Comparison of ENCODE assay signal across 8 mouse cellular contexts in the genomic region with DNA sequence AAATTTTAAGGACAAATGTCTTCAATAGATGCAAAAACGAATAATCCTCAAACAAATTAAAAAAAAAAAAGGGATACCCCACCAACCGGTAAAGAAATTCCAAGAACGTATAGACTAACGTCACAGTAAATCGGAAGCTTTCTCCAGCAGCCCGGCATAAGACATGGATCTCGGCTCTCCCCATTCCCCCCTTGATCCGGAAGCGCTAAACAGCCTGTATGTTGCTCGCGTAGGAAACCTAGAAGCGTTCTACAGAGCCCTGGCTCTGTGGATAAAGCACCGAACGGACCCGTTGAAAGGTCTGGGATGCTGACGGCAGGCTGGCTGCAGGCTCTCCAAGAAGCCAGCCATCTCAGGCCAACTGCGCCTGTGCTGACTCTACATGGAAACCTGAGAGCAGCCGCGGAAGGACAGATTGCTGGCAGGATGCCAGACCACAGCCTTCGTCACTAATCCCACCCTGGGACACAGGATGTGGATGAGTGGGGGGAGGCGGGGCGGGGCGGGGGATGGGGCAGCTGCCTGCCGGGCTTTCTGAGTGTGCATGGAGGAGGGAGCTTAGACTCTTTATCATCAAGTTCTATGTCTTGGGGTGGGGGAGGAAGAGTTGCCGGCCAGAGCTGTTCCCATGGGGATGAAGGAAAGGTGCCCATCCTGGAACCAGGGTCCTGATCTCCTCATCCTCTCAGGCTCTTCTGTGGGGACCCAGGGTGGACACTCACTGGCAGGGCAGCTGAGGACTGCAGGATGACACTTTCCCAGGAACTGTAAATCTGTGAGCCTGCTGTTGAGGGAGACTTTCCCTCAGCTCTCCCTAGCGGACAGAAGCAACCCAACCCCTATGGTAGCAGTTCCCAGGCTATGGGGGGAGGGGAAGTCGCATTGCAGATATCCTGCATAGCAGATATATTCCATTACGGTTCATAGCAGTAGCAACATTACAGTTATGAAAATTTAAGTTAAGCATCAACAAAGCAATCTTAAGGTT. TPM values are rescaled to one million over a fixed set of nuclear protein-coding genes. Genes with fewer than 3 reads are reported as not detected.
DNase-seq lines count a peak whose midpoint lies in the region; ATAC-seq and TF ChIP-seq lines count a peak whose summit lies in the region.

No protein-coding gene starts in this region.

- H3K27me3 ChIP-seq in intestine, embryonic 14.5 days (replicated peaks; ENCODE audit: control insufficient read depth, insufficient read depth, low read length) = no peaks in the 10 kb centered on the region
- no peaks in the 10 kb centered on the region for H3K27me3 ChIP-seq in limb, embryonic 14.5 days (ENCODE audit: control insufficient read depth, insufficient read depth, low read length)
- no peaks in the 10 kb centered on the region for H3K27me3 ChIP-seq in midbrain, embryonic 16.5 days (ENCODE audit: control insufficient read depth, insufficient read depth, low read depth, low read length)
- H3K27me3 ChIP-seq in stomach, postnatal 0 days (ENCODE audit: control insufficient read depth, insufficient read depth, low read length) = no peaks in the 10 kb centered on the region

- peak overlapping the region; percentile 37 for H3K9ac ChIP-seq in intestine, embryonic 14.5 days (ENCODE audit: low read length)
- H3K9ac ChIP-seq in limb, embryonic 14.5 days (ENCODE audit: low read depth, low read length, severe bottlenecking) = peak overlapping the region; percentile 58
- peak overlapping the region; percentile 65 for H3K9ac ChIP-seq in midbrain, embryonic 16.5 days (ENCODE audit: low read depth, low read length)
- peak overlapping the region; percentile 4; the same call in 1 of the 2 replicates for H3K9ac ChIP-seq in stomach, postnatal 0 days (ENCODE audit: low read length)

- TF ChIP-seq CTCF in stomach, postnatal 0 days (IDR thresholded peaks at IDR 0.05; ENCODE audit: low read depth) = peak; percentile 63

- peak; percentile 82; the same call in 1 of the 2 replicates for TF ChIP-seq POLR2A in limb, embryonic 14.5 days (IDR thresholded peaks at IDR 0.05; ENCODE audit: borderline replicate concordance, extremely low read depth, insufficient read depth, insufficient read length)

- peak overlapping the region; percentile 97 for H3K27ac ChIP-seq in intestine, embryonic 14.5 days (ENCODE audit: low read depth)
- H3K27ac ChIP-seq in limb, embryonic 14.5 days (replicated peaks; ENCODE audit: low read depth, low read length) = peak overlapping the region; percentile 90
- peak overlapping the region; percentile 89 for H3K27ac ChIP-seq in midbrain, embryonic 16.5 days (ENCODE audit: low read length)
- H3K27ac ChIP-seq in stomach, postnatal 0 days (replicated peaks) = peak overlapping the region; percentile 85

- no peaks in the 10 kb centered on the region for H3K9me3 ChIP-seq in intestine, embryonic 14.5 days (ENCODE audit: control insufficient read depth, low read length)
- H3K9me3 ChIP-seq in limb, embryonic 14.5 days (ENCODE audit: control insufficient read depth, low read length) = no peaks in the 10 kb centered on the region
- no peaks in the 10 kb centered on the region for H3K9me3 ChIP-seq in midbrain, embryonic 16.5 days (replicated peaks; ENCODE audit: control insufficient read depth, low read length, poor library complexity, severe bottlenecking)
- H3K9me3 ChIP-seq in stomach, postnatal 0 days (ENCODE audit: control insufficient read depth, low read length) = no peaks in the 10 kb centered on the region

- H3K36me3 ChIP-seq in intestine, embryonic 14.5 days (ENCODE audit: control insufficient read depth, insufficient read depth, low read length) = no peaks in the 10 kb centered on the region
- H3K36me3 ChIP-seq in limb, embryonic 14.5 days (ENCODE audit: control insufficient read depth, insufficient read depth, low read length) = no peaks in the 10 kb centered on the region
- no peaks in the 10 kb centered on the region for H3K36me3 ChIP-seq in midbrain, embryonic 16.5 days (ENCODE audit: control insufficient read depth, insufficient read depth, low read length)
- no peaks in the 10 kb centered on the region for H3K36me3 ChIP-seq in stomach, postnatal 0 days (ENCODE audit: control insufficient read depth, insufficient read depth, low read length)

- peak; percentile 92 for ATAC-seq in intestine, embryonic 14.5 days (replicated peaks; ENCODE audit: low FRiP score, low TSS enrichment, low read depth)
- peak; percentile 95 for ATAC-seq in limb, embryonic 14.5 days (ENCODE audit: low FRiP score, low read depth)
- ATAC-seq in midbrain, embryonic 16.5 days = peak; percentile 80
- ATAC-seq in stomach, postnatal 0 days (ENCODE audit: low FRiP score, low TSS enrichment) = peak; percentile 88

- peak; percentile 44 to 48 for DNase-seq in cerebellum, postnatal 36 days
- DNase-seq in cerebellum, adult 9-11 months = no peak
- DNase-seq in embryo, embryonic 10.5 days (ENCODE audit: low spot score) = peak; percentile 93
- peak; percentile 72 to 88 for DNase-seq in gastrocnemius, postnatal 4 days (ENCODE audit: low spot score in 2 of 2)
- DNase-seq in intestine, embryonic 14.5 days (ENCODE audit: low spot score) = peak; percentile 96
- peak; percentile 99 for DNase-seq in limb, embryonic 14.5 days (ENCODE audit: low spot score)
- peak; percentile 84 for DNase-seq in stomach, postnatal 0 days (ENCODE audit: low spot score)

- H3K4me2 ChIP-seq in intestine, embryonic 14.5 days (ENCODE audit: low read length) = peak overlapping the region; percentile 50
- peak overlapping the region; percentile 61 for H3K4me2 ChIP-seq in limb, embryonic 14.5 days (replicated peaks; ENCODE audit: low read depth, low read length, severe bottlenecking)
- H3K4me2 ChIP-seq in midbrain, embryonic 16.5 days (ENCODE audit: low read length) = peak overlapping the region; percentile 54
- peak overlapping the region; percentile 54 for H3K4me2 ChIP-seq in stomach, postnatal 0 days (replicated peaks; ENCODE audit: low read depth)

- H3K4me3 ChIP-seq in intestine, embryonic 14.5 days (ENCODE audit: low read depth, low read length) = peak overlapping the region; percentile 34
- H3K4me3 ChIP-seq in limb, embryonic 14.5 days (replicated peaks; ENCODE audit: low read length) = peak overlapping the region; percentile 36
- H3K4me3 ChIP-seq in midbrain, embryonic 16.5 days (ENCODE audit: low read depth, low read length) = peak overlapping the region; percentile 38
- peak overlapping the region; percentile 15; the same call in 1 of the 2 replicates for H3K4me3 ChIP-seq in stomach, postnatal 0 days (ENCODE audit: low read depth, low read length)

- 2% methylated on average over 28 of the region's 28 CpGs for WGBS in intestine, embryonic 14.5 days
- 3% methylated on average over 28 of the region's 28 CpGs for WGBS in limb, embryonic 14.5 days
- 3% methylated on average over 28 of the region's 28 CpGs for WGBS in midbrain, embryonic 16.5 days
- 4% methylated on average over 28 of the region's 28 CpGs for WGBS in stomach, postnatal 0 days

- H3K4me1 ChIP-seq in intestine, embryonic 14.5 days (replicated peaks; ENCODE audit: control insufficient read depth, insufficient read depth, low read length) = peaks cover 13% of the 10 kb centered on the region
- peaks cover 11% of the 10 kb centered on the region for H3K4me1 ChIP-seq in limb, embryonic 14.5 days (ENCODE audit: control insufficient read depth, insufficient read depth, low read length)
- H3K4me1 ChIP-seq in midbrain, embryonic 16.5 days (ENCODE audit: control insufficient read depth, insufficient read depth, low read length) = peaks cover 5% of the 10 kb centered on the region; the same call in 1 of the 2 replicates
- H3K4me1 ChIP-seq in stomach, postnatal 0 days (replicated peaks; ENCODE audit: control insufficient read depth, insufficient read depth) = peaks cover 3% of the 10 kb centered on the region; the same call in 1 of the 2 replicates

- no peak for TF ChIP-seq EP300 in stomach, postnatal 0 days (optimal IDR thresholded peaks at IDR 0.05)

RNA-seq across cellular contexts. Expression of gene Prr5, which starts 15.1 kb away (rescaled TPM):
- 10 to 100 TPM; 22.8 to 24.6 TPM for total RNA-seq in gastrocnemius, postnatal 4 days (2021)
- polyA plus RNA-seq in intestine, embryonic 14.5 days (2014; fragmentation: Nextera tagmentation; extraction: Ambion mirVana) = 40.8 and 43.7 TPM in 2 replicates
- polyA plus RNA-seq in limb, embryonic 14.5 days (2012; rRNA removed) = 41.4 and 52.9 TPM in 2 replicates
- polyA plus RNA-seq in limb, embryonic 14.5 days (2014; fragmentation: Nextera tagmentation; extraction: Ambion mirVana) = 29.7 and 29.8 TPM in 2 replicates
- 28.1 and 30.8 TPM in 2 replicates for polyA plus RNA-seq in midbrain, embryonic 16.5 days (2015; fragmentation: Nextera tagmentation; extraction: Ambion mirVana)
- polyA plus RNA-seq in stomach, postnatal 0 days (2015; fragmentation: Nextera tagmentation; extraction: Ambion mirVana) = 18.2 and 20.3 TPM in 2 replicates

Comparison
In these comparisons a context has a peak if more than half of its experiments do, and no peak if none do; other contexts are left out.
1. H3K9ac ChIP-seq: peak in every context shown above with its lines; median percentile 65 in midbrain, embryonic 16.5 days; 58 in limb, embryonic 14.5 days; 37 in intestine, embryonic 14.5 days; 4 in stomach, postnatal 0 days.